Mouse (Mus musculus) cerebellum, adult 18-20 months (tissue): ENCODE data around the gene Znrf1.

Source experiments
- DNase-seq, 2 experiments: peaks; one replicate each; pipeline ENCODE4 v3.0.0; 2021

Znrf1 gene

DNA sequence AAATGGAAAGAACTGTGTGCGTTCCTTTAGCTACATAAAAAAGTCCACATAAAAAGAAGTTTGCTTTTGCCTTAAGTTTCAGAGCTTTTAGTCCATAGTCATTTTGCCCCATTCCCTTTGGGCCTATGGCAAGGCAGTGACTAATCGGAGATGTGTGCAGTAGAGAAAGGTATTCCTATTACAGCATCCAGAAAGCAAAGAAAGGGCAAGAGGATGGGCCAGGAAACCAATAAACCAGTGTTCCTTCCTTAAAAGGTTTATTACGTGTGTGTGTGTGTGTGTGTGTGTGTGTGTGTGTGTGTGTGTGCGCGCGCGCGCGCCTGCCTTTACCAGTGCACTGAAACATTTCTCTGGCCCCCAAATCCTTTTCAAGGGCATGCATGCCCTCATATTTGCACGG, 35.8 kb downstream of the Znrf1 start:
- no peak for DNase-seq

DNA sequence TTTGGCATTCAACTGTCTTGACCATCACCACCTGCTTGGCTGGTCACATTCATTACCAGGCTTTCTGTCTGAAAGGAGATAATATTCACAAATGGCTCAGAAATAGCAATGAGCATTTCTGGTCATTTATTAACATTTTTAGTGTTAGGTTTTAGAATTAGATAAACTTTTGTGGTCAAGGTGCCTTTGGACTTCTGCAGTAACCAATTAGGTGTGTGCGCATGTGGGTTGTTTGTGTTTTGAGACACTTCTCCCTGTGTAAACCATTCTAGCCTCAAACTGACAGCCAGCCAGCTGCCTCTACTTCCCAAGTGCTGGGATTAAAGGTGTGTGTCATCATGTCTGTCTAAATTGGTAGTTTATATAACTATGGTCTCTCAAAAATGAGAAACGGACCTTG, 36.5 kb downstream of the Znrf1 start:
- no peak for DNase-seq

- DNase-seq = no peak
Measured at GRCm38 (mm10) chr8:111573583-111573982, 37.7 kb downstream of the Znrf1 start.

- no peak for DNase-seq
Measured at GRCm38 (mm10) chr8:111574016-111574415, 38.1 kb downstream of the Znrf1 start.

DNA sequence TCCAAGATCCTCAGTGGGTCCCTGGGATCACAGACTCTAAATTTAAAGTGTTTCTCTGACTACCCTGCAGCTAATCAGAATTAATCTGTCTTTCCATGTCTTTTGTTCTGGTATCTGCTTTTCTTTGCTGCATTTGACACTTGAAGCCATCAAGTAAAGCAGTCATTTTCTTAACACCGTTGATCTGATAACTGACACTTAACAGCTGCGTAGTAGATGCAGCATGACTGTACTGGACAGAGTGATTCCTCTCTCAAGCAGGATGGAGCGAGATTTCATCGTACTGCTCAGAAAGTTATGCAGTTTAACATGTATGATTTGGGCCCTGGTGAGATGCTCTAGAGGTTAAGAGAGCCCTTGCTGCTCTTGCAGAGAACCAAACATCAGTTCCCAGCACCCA, 39.6 kb downstream of the Znrf1 start:
- no peak for DNase-seq

- no peak for DNase-seq
Measured at GRCm38 (mm10) chr8:111576501-111576900, 40.6 kb downstream of the Znrf1 start.

GRCm38 (mm10) chr8:111577880-111578533, 42.1 kb downstream of the Znrf1 start:
- DNase-seq = no peak

GRCm38 (mm10) chr8:111579318-111579717, 43.4 kb downstream of the Znrf1 start:
- peak; percentile 64 to 75 for DNase-seq

DNA sequence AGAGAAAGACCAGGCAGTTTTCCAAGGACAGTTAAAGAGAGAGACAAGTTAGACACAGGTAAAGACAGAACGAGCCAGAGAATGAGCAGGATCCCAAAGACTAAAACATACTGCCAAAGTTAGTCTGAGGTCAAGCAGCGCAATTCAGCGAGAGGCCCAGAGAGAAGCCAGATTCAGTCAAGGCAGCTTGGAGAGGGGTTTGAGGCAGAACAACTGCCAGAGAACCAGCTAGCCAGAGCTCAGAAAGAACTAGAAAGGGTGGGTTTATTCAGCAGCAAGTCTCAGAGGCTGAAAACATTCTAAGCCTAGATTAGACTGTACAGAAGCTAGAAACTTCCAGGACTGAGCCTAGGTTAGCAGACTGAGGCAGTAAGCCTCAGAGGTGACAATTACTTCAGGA, 44.4 kb downstream of the Znrf1 start:
- no peak for DNase-seq

- DNase-seq = no peak
Measured at GRCm38 (mm10) chr8:111582386-111582785, 46.5 kb downstream of the Znrf1 start.

GRCm38 (mm10) chr8:111584946-111585345, 49.0 kb downstream of the Znrf1 start:
- no peak for DNase-seq

GRCm38 (mm10) chr8:111587545-111588094, 51.7 kb downstream of the Znrf1 start:
- DNase-seq = no peak

- no peak for DNase-seq
Measured at GRCm38 (mm10) chr8:111588336-111588735, 52.4 kb downstream of the Znrf1 start.

DNA sequence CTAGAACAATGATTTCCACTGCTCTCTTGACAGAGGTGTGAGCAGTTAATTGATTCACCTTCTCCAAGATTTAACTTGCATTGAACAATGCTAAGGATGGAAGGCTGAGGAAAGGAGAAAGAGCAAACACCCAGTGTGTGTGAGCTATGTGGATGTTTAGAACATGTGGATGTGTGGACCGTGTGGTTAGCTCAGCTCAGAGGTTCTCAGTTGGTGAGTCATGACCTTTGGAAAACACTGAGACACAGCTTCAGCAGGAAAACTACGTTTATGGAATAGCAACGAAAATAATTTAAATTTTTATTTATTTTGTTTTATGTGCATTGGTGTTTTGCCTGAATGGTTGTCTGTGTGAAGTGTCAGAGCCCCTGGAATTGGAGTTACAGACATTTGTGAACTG, 54.3 kb downstream of the Znrf1 start:
- no peak for DNase-seq

- DNase-seq = no peak
Measured at GRCm38 (mm10) chr8:111591176-111591575, 55.3 kb downstream of the Znrf1 start.

GRCm38 (mm10) chr8:111592390-111592910, 56.6 kb downstream of the Znrf1 start:
- DNase-seq = no peak

DNA sequence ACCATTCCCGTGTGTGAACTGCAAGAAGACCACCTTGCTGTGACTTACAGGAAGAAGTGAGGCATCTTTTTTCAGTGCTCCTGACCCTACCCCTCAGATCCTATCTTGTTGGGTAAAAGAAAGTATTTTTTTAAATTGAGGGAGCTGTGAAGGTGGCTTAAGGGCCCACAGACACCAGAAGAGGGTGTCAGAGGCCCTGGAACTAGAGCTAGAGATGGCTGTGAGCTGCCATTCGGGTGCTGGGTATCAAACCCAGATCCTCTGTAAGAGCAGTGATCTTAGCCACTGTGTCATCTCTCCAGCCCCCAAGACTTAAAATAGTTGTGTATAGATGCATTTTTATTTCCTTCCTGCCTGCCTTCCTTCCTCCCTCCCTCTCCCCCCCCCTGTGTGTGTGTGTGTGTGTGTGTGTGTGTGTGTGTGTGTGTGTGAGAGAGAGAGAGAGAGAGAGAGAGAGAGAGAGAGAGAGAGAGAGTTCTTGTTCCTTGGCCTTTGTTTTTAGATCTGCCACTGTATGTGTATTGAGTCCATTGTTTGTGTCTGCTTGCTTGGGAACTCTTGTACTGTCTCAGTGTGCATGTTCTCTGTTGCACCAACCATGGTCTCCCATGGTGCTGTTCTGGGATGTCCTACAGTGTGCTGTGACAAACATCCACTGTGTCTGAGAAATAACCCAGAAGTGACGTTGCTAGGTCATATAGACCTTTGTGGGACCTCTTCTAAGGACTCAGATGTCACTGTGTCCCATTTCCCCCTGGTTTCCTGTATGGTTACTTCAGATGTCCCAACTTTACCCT, 58.3 kb downstream of the Znrf1 start:
- no peak for DNase-seq

DNA sequence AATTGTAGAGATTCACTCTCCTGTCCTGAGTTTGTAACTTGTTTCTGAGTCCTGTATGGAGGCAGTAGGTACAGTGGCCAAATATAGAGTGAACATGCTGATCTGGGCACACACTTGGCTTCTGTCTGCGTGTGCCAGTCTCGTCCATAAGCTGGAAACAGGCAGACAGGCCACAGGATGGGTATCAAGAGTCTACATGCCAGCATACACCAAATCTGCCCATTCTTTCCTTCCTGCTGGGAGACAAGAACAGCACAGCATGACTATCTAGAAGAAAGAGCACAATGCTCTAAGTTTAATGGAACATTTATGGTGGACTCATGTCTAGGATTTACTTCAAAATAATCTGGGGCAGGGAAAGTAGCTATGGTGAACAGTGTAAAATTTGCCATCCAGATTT, 59.1 kb downstream of the Znrf1 start:
- DNase-seq = peak; percentile 32 to 42

- DNase-seq = no peak
Measured at GRCm38 (mm10) chr8:111595712-111596484, 60.0 kb downstream of the Znrf1 start.

DNA sequence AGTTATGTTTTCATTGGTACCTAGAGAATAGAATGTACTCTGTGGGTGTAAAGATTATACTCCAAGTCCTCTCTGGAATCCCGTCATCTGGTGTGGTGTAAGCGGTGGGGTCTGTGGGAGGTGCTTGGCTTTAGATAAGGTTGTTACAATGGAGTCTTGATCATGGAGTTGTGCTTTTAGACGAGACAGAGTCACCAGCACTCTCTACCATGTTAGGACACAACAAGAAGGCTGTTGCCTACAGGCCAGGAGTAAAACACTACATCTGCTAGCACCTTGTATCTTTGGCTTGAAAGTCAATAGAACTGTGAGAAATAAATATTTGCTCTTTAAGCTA, 60.6 kb downstream of the Znrf1 start:
- DNase-seq = no peak

GRCm38 (mm10) chr8:111597310-111597709, 61.4 kb downstream of the Znrf1 start:
- DNase-seq = no peak

DNA sequence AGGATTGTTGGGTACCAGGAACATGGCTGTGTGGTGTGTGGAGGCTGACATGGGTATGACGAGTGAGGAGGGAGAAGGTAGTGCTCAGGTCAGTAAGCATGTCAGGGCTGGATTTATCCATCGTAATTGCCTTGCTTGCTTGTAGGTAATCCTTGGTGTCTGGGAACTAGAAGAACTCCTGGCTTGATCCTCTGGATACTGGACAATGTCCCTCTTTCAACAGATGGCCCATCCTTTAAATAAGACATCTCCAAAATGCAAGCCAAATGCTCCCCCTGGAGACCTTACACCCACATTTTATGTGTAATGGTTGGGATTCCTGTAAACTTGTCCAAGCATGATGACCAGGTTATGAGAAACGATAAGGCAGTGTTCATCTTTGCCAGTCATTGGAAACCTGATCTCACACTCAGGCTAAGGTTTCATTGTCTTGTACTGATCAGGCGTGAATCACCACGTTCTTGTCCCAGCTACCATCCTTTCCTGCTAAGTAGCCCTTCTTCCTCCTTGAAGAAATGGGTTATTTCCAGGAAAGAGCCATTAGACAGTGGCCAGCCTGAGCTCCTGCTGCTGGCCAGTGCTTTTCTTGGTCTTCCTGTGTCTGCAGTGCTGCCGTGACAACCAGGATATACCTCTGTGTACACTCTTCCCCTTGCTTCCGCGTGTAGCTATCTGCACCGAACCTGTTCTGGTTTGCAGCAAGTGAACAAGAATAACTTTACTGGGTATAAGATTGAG, 64.0 kb downstream of the Znrf1 start:
- DNase-seq = peak; percentile 30 to 34

DNA sequence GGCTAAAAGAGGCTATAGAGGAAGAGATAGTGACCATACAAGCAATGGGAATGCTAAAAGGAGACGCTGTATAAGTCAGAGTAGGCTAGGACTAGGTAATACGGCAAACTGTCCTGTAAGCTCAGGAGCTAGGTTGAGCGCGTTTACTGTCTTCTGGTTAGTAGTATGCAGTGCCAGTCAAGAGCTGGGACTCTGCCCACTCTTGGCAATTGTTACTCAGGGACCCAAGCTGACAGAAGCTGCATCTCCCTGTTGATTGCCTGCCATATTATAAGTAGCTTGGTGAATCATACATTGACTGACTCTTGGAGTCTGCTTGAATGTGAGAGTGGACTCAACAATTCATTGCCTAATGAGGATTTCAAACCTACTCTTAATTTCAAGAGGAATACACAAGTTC, 66.2 kb downstream of the Znrf1 start:
- peak; percentile 66 to 76 for DNase-seq
